Mouse (Mus musculus) olfactory bulb, adult 2 months (tissue): ENCODE measurements around the gene Rps6kl1.

Experiments
- CTCF ChIP-seq: fragments of 200-500 bp; IDR thresholded peaks from 2 replicates; pipeline ENCODE4 v1.5.1; 2012; ENCODE audit warnings: low read depth, mild to moderate bottlenecking, low read length, moderate library complexity; ENCODE audit not compliant: insufficient read depth
- POLR2A ChIP-seq: fragments of 200-500 bp; IDR thresholded peaks from 2 replicates; pipeline ENCODE4 v1.6.1; 2012; ENCODE audit warnings: mild to moderate bottlenecking, low read depth, low read length, moderate library complexity; ENCODE audit not compliant: insufficient read depth

GRCm38 (mm10) chr12:85176846-85177523 is 25.9 kb upstream of the Rps6kl1 start:
- TF ChIP-seq CTCF (no peak), POLR2A (no peak)
